In the genomic region with DNA sequence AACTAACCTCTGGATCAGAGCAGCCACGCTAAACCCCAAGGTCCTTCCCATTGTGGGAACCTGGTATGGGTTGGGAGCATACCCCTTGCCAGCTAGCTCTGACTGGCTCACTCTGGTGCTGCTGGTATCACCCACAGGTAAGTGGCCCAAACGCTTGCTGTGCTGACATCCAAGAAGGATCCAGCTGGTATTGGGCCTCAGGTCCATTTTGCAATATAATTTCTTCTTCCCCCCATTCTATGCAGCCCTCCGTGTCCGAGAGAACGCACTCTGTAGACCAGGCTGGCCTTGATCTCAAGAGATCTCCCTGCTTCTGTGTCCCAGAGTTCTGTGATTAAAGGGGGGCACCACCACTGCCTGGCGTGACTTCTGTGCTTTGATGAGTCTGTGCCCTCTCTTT, we compare ENCODE assay signal across 21 mouse cellular contexts. TPM values are rescaled to one million over a fixed set of nuclear protein-coding genes. Genes with fewer than 3 reads are reported as not detected.
DNase-seq lines count a peak whose midpoint lies in the region; ATAC-seq and TF ChIP-seq lines count a peak whose summit lies in the region.
"Had no signal": no experiment of that assay in that cellular context is flagged by ENCODE, and none has a peak within 500 bp of the region (broad histone marks: within the 10 kb centered on the region; RNA-seq: fewer than 3 reads in every experiment).

No protein-coding gene starts in this region.

- H3K9ac ChIP-seq in midbrain, embryonic 11.5 days (ENCODE audit: low read length) = no peak overlapping the region
- H3K9ac ChIP-seq in midbrain, embryonic 16.5 days (ENCODE audit: low read depth, low read length) = no peak overlapping the region

- H3K27ac ChIP-seq in gastrocnemius, adult 2 months = no peak overlapping the region
- no peak overlapping the region for H3K27ac ChIP-seq in heart, embryonic 10.5 days
- H3K27ac ChIP-seq in midbrain, embryonic 11.5 days (ENCODE audit: low read depth, low read length) = no peak overlapping the region
- H3K27ac ChIP-seq in midbrain, embryonic 16.5 days (ENCODE audit: low read length) = no peak overlapping the region

- H3K4me2 ChIP-seq in midbrain, embryonic 11.5 days = no peak overlapping the region
- no peak overlapping the region for H3K4me2 ChIP-seq in midbrain, embryonic 16.5 days (ENCODE audit: low read length)

- H3K9me3 ChIP-seq in heart, embryonic 10.5 days = no peaks in the 10 kb centered on the region
- no peaks in the 10 kb centered on the region for H3K9me3 ChIP-seq in midbrain, embryonic 11.5 days (ENCODE audit: control insufficient read depth, low read length)
- H3K9me3 ChIP-seq in midbrain, embryonic 16.5 days (replicated peaks; ENCODE audit: control insufficient read depth, low read length, poor library complexity, severe bottlenecking) = no peaks in the 10 kb centered on the region
- H3K9me3 ChIP-seq: G1E had no signal

- no peaks in the 10 kb centered on the region for H3K27me3 ChIP-seq in heart, embryonic 10.5 days (ENCODE audit: insufficient read depth, poor library complexity, severe bottlenecking)
- H3K27me3 ChIP-seq in midbrain, embryonic 11.5 days (ENCODE audit: control insufficient read depth, insufficient read depth, low read length) = no peaks in the 10 kb centered on the region
- H3K27me3 ChIP-seq in midbrain, embryonic 16.5 days (ENCODE audit: control insufficient read depth, insufficient read depth, low read depth, low read length) = no peaks in the 10 kb centered on the region
- H3K27me3 ChIP-seq: CH12.LX, Patski had no signal

- ATAC-seq in midbrain, embryonic 11.5 days (ENCODE audit: low FRiP score) = no peak
- ATAC-seq in midbrain, embryonic 16.5 days = no peak
- ATAC-seq: activated CD4-positive, CD25-positive, alpha-beta regulatory T cell, adult 4 months; CD4-positive, CD25-positive, alpha-beta regulatory T cell, adult 4 months; Patski had no signal

- WGBS in heart, embryonic 10.5 days = 91% methylated on average over 6 of the region's 6 CpGs
- 92% methylated on average over 6 of the region's 6 CpGs for WGBS in midbrain, embryonic 11.5 days
- WGBS in midbrain, embryonic 16.5 days = 96% methylated on average over 6 of the region's 6 CpGs

- peak; percentile 7 for DNase-seq in gastrocnemius, adult 2 months
- DNase-seq in gastrocnemius, postnatal 10 days = no peak
- DNase-seq in heart, adult 11 months = peak; percentile 68
- DNase-seq in heart, embryonic 10.5 days (ENCODE audit: low spot score) = no peak
- DNase-seq in midbrain, embryonic 11.5 days (ENCODE audit: low spot score, missing footprints) = peak; percentile 67
- DNase-seq: adrenal gland, adult 2 months; adrenal gland, adult 8-10 months; adrenal gland, postnatal 10 days; adrenal gland, postnatal 14 days; adrenal gland, postnatal 25 days; adrenal gland, postnatal 36 days; B cell, adult 2 months; cerebellum, adult 11 months; cerebellum, adult 11-12 months; cerebellum, adult 18-20 months had no signal

- intact Hi-C loops in gastrocnemius, adult 2 months (cut with DNase I) = no loop called here

- H3K4me1 ChIP-seq in heart, embryonic 10.5 days = peaks cover 15% of the 10 kb centered on the region
- H3K4me1 ChIP-seq in midbrain, embryonic 11.5 days (ENCODE audit: control insufficient read depth, insufficient read depth, low read length) = 0 out of 2 replicates have a peak, but pooled peaks cover 5% of the 10 kb centered on the region
- H3K4me1 ChIP-seq in midbrain, embryonic 16.5 days (ENCODE audit: control insufficient read depth, insufficient read depth, low read length) = peaks cover 5% of the 10 kb centered on the region

- H3K36me3 ChIP-seq in heart, embryonic 10.5 days = peaks cover 50% of the 10 kb centered on the region
- H3K36me3 ChIP-seq in midbrain, embryonic 11.5 days (ENCODE audit: control insufficient read depth, insufficient read depth, low read length) = peaks cover 7% of the 10 kb centered on the region; the same call in 1 of the 2 replicates
- peaks cover 9% of the 10 kb centered on the region; the same call in 1 of the 2 replicates for H3K36me3 ChIP-seq in midbrain, embryonic 16.5 days (ENCODE audit: control insufficient read depth, insufficient read depth, low read length)

- H3K4me3 ChIP-seq in gastrocnemius, adult 2 months = no peak overlapping the region
- H3K4me3 ChIP-seq in heart, embryonic 10.5 days = no peak overlapping the region
- H3K4me3 ChIP-seq in midbrain, embryonic 11.5 days (ENCODE audit: low read depth, low read length) = no peak overlapping the region
- H3K4me3 ChIP-seq in midbrain, embryonic 16.5 days (ENCODE audit: low read depth, low read length) = no peak overlapping the region

- no peak for TF ChIP-seq CTCF in gastrocnemius, adult 2 months (IDR thresholded peaks at IDR 0.05)

RNA-seq across cellular contexts. Expression of gene Nans, which starts 4.0 kb away (rescaled TPM):
- 10 to 100 TPM; 15.1 to 20.6 TPM for total RNA-seq in gastrocnemius, adult 2 months (2021)
- 10 to 100 TPM; 34.7 to 38.0 TPM for total RNA-seq in gastrocnemius, postnatal 10 days (2021)
- polyA plus RNA-seq in heart, embryonic 10.5 days (2016; fragmentation: Nextera tagmentation; extraction: Ambion mirVana) = 78.3 and 89.1 TPM in 2 replicates
- 76.0 and 76.5 TPM in 2 replicates for polyA plus RNA-seq in midbrain, embryonic 11.5 days (2014; fragmentation: Nextera tagmentation; extraction: Ambion mirVana)
- 66.9 and 71.7 TPM in 2 replicates for polyA plus RNA-seq in midbrain, embryonic 16.5 days (2015; fragmentation: Nextera tagmentation; extraction: Ambion mirVana)

RNA-seq across cellular contexts. Expression of gene Anp32b, which starts 42.4 kb away (rescaled TPM):
- 10 to 100 TPM; 62.7 to 65.8 TPM for total RNA-seq in gastrocnemius, adult 2 months (2021)
- total RNA-seq in gastrocnemius, postnatal 10 days (2021) = 100 to 1,000 TPM in 1 of 2 experiments, 10 to 100 TPM in 1; 98.5 to 102 TPM
- 246 and 343 TPM in 2 replicates for polyA plus RNA-seq in heart, embryonic 10.5 days (2016; fragmentation: Nextera tagmentation; extraction: Ambion mirVana)
- 285 and 311 TPM in 2 replicates for polyA plus RNA-seq in midbrain, embryonic 11.5 days (2014; fragmentation: Nextera tagmentation; extraction: Ambion mirVana)
- 62.6 and 70.0 TPM in 2 replicates for polyA plus RNA-seq in midbrain, embryonic 16.5 days (2015; fragmentation: Nextera tagmentation; extraction: Ambion mirVana)

RNA-seq across cellular contexts. Expression of gene Trim14, which starts 42.9 kb away (rescaled TPM):
- 1 to 10 TPM in 1 of 2 experiments, under 1 TPM in 1; 0.56 to 1.2 TPM for total RNA-seq in gastrocnemius, adult 2 months (2021)
- total RNA-seq in gastrocnemius, postnatal 10 days (2021) = under 1 TPM; 0.63 to 0.93 TPM
- polyA plus RNA-seq in heart, embryonic 10.5 days (2016; fragmentation: Nextera tagmentation; extraction: Ambion mirVana) = 0.86 and 2.4 TPM in 2 replicates
- 0.46 and 0.99 TPM in 2 replicates for polyA plus RNA-seq in midbrain, embryonic 11.5 days (2014; fragmentation: Nextera tagmentation; extraction: Ambion mirVana)
- 0.81 and 0.95 TPM in 2 replicates for polyA plus RNA-seq in midbrain, embryonic 16.5 days (2015; fragmentation: Nextera tagmentation; extraction: Ambion mirVana)

Comparison
In these comparisons a context has a peak if more than half of its experiments do, and no peak if none do; other contexts are left out.
1. DNase-seq: peak in gastrocnemius, adult 2 months (single experiment), heart, adult 11 months (single experiment) and midbrain, embryonic 11.5 days (single experiment); none in gastrocnemius, postnatal 10 days (single experiment) and heart, embryonic 10.5 days (single experiment).